Mouse (Mus musculus) intestine, embryonic 14.5 days (tissue): Measurements from ENCODE around the gene Tmem26. TPM values are rescaled to one million over a fixed set of nuclear protein-coding genes. Genes with fewer than 3 reads are reported as not detected.

Experiments
- ATAC-seq: fragments of 200-750 bp; cut with Nextera tagmentation; replicated peaks from 2 replicates; pipeline ENCODE4 v1.8.0; 2017; ENCODE audit warnings: low read depth, moderate number of reproducible peaks, moderate TSS enrichment, moderate library complexity; ENCODE audit not compliant: low FRiP score, low TSS enrichment
- DNase-seq: peaks from one replicate; pipeline ENCODE4 v3.0.0-alpha.2; 2018; ENCODE audit warnings: low spot score
- H3K27ac ChIP-seq: fragments of 300-500 bp; sonication (generic); 2 replicates; pipeline ENCODE4 v1.5.1; 2014; ENCODE audit warnings: low read depth, mild to moderate bottlenecking, control low read depth
- H3K27me3 ChIP-seq: fragments of 300-500 bp; sonication (generic); replicated peaks from 2 replicates; pipeline ENCODE4 v1.6.1; 2014; ENCODE audit warnings: low read length, control low read depth; ENCODE audit not compliant: control insufficient read depth, insufficient read depth
- H3K36me3 ChIP-seq: fragments of 300-500 bp; sonication (generic); 2 replicates; pipeline ENCODE4 v1.6.1; 2014; ENCODE audit warnings: low read length, control low read depth; ENCODE audit not compliant: control insufficient read depth, insufficient read depth
- H3K4me1 ChIP-seq: fragments of 300-500 bp; sonication (generic); replicated peaks from 2 replicates; pipeline ENCODE4 v1.6.1; 2014; ENCODE audit warnings: low read length, control low read depth, mixed read lengths; ENCODE audit not compliant: control insufficient read depth, insufficient read depth
- H3K4me2 ChIP-seq: fragments of 300-500 bp; sonication (generic); 2 replicates; pipeline ENCODE4 v1.6.1; 2014; ENCODE audit warnings: low read length
- H3K4me3 ChIP-seq: fragments of 300-500 bp; sonication (generic); 2 replicates; pipeline ENCODE4 v1.5.1; 2014; ENCODE audit warnings: low read depth, low read length, control low read depth, mixed read lengths
- H3K9ac ChIP-seq: fragments of 300-500 bp; sonication (generic); 2 replicates; pipeline ENCODE4 v1.6.1; 2014; ENCODE audit warnings: mild to moderate bottlenecking, low read length
- H3K9me3 ChIP-seq: fragments of 300-500 bp; sonication (generic); 2 replicates; pipeline ENCODE4 v1.6.1; 2016; ENCODE audit warnings: low read length, control low read depth; ENCODE audit not compliant: control insufficient read depth
- whole genome bisulfite sequencing: fragments of 180-500 bp; shearing (Covaris S2); extraction: QIAGEN DNeasy Blood & Tissue Kit; methylation state at CpG from one replicate; pipeline ENCODE4 v1.1.7; 2014; 5-methylcytosine and 5-hydroxymethylcytosine counted together
- polyA plus RNA-seq: library from polyadenylated mRNA; unstranded; fragments of >200 nt; fragmentation: Nextera tagmentation; extraction: Ambion mirVana; gene quantifications from 2 replicates; pipeline ENCODE4 v1.2.1, GENCODE M21; 2014

The Tmem26 gene
- polyA plus RNA-seq, 1 experiment from 2014 or later: 11.5 TPM

- H3K4me2 ChIP-seq: no peak overlapping the region
- no peak overlapping the region for H3K9ac ChIP-seq
- no peaks in the 10 kb centered on the region for H3K27me3 ChIP-seq
- WGBS: 37% methylated on average over 9 of the region's 9 CpGs
- H3K27ac ChIP-seq: no peak overlapping the region
- H3K4me3 ChIP-seq: no peak overlapping the region
- no peaks in the 10 kb centered on the region for H3K9me3 ChIP-seq
- DNase-seq: peak; percentile 39
- ATAC-seq: no peak
- no peaks in the 10 kb centered on the region; the same call in 1 of the 2 replicates for H3K4me1 ChIP-seq
- no peaks in the 10 kb centered on the region; the same call in 1 of the 2 replicates for H3K36me3 ChIP-seq
Measured at GRCm38 (mm10) chr10:68781067-68781868, 57.8 kb downstream of the Tmem26 start.

GRCm38 (mm10) chr10:68782724-68783123, 59.3 kb downstream of the Tmem26 start:
- no peaks in the 10 kb centered on the region; the same call in 1 of the 2 replicates for H3K36me3 ChIP-seq
- H3K9ac ChIP-seq: no peak overlapping the region
- WGBS: 85% methylated on average over 6 of the region's 6 CpGs
- H3K4me2 ChIP-seq: no peak overlapping the region
- no peaks in the 10 kb centered on the region for H3K27me3 ChIP-seq
- ATAC-seq (no peak), DNase-seq (peak; percentile 10)
- H3K27ac ChIP-seq: no peak overlapping the region
- no peaks in the 10 kb centered on the region for H3K9me3 ChIP-seq
- H3K4me3 ChIP-seq: no peak overlapping the region
- H3K4me1 ChIP-seq: no peaks in the 10 kb centered on the region

- Histone ChIP-seq H3K9me3 (no peaks in the 10 kb centered on the region), H3K27me3 (no peaks in the 10 kb centered on the region), H3K27ac (no peak overlapping the region), H3K4me1 (no peaks in the 10 kb centered on the region), H3K4me2 (no peak overlapping the region), H3K4me3 (no peak overlapping the region), H3K36me3 (no peaks in the 10 kb centered on the region; the same call in 1 of the 2 replicates), H3K9ac (no peak overlapping the region)
- WGBS: 92% methylated on average over 2 of the region's 2 CpGs
- ATAC-seq (no peak), DNase-seq (no peak)
Measured at GRCm38 (mm10) chr10:68783856-68784255, 60.4 kb downstream of the Tmem26 start.

- no peak for ATAC-seq
Measured at GRCm38 (mm10) chr10:68784463-68784862, 61.0 kb downstream of the Tmem26 start.

GRCm38 (mm10) chr10:68795466-68795865, 72.0 kb downstream of the Tmem26 start:
- no peak for DNase-seq
- 0 out of 2 replicates have a peak, but pooled peaks cover 3% of the 10 kb centered on the region for H3K4me1 ChIP-seq

More at GRCm38 (mm10) chr10:68784463-68784862, 61.0 kb downstream of the Tmem26 start:
- H3K9ac ChIP-seq: no peak overlapping the region
- H3K9me3 ChIP-seq: no peaks in the 10 kb centered on the region
- H3K4me1 ChIP-seq: no peaks in the 10 kb centered on the region
- 88% methylated on average over 1 of the region's 1 CpGs for WGBS
- H3K4me2 ChIP-seq: no peak overlapping the region
- H3K27ac ChIP-seq: no peak overlapping the region
- H3K4me3 ChIP-seq: no peak overlapping the region
- no peaks in the 10 kb centered on the region for H3K36me3 ChIP-seq
- no peaks in the 10 kb centered on the region for H3K27me3 ChIP-seq
- DNase-seq: no peak

GRCm38 (mm10) chr10:68799883-68800282, 76.4 kb downstream of the Tmem26 start:
- H3K4me3 ChIP-seq: no peak overlapping the region
- H3K9me3 ChIP-seq: no peaks in the 10 kb centered on the region
- 0 out of 2 replicates have a peak, but pooled peaks cover 3% of the 10 kb centered on the region for H3K4me1 ChIP-seq
- H3K36me3 ChIP-seq: no peaks in the 10 kb centered on the region
- H3K9ac ChIP-seq: no peak overlapping the region
- 68% methylated on average over 7 of the region's 7 CpGs for WGBS
- no peak overlapping the region for H3K4me2 ChIP-seq
- no peak for DNase-seq
- H3K27me3 ChIP-seq: no peaks in the 10 kb centered on the region
- no peak overlapping the region for H3K27ac ChIP-seq
- no peak for ATAC-seq

More at GRCm38 (mm10) chr10:68795466-68795865, 72.0 kb downstream of the Tmem26 start:
- WGBS: 19% methylated on average over 3 of the region's 3 CpGs
- H3K4me3 ChIP-seq: no peak overlapping the region
- H3K4me2 ChIP-seq: no peak overlapping the region
- no peak for ATAC-seq
- H3K9me3 ChIP-seq: no peaks in the 10 kb centered on the region
- H3K27me3 ChIP-seq: no peaks in the 10 kb centered on the region
- H3K27ac ChIP-seq: no peak overlapping the region
- no peaks in the 10 kb centered on the region for H3K36me3 ChIP-seq
- H3K9ac ChIP-seq: no peak overlapping the region

GRCm38 (mm10) chr10:68800339-68800738, 76.9 kb downstream of the Tmem26 start:
- no peaks in the 10 kb centered on the region for H3K9me3 ChIP-seq
- no peak overlapping the region for H3K9ac ChIP-seq
- DNase-seq (no peak), ATAC-seq (no peak)
- H3K36me3 ChIP-seq: no peaks in the 10 kb centered on the region
- 79% methylated on average over 7 of the region's 7 CpGs for WGBS
- H3K27me3 ChIP-seq: no peaks in the 10 kb centered on the region
- H3K4me3 ChIP-seq: no peak overlapping the region
- H3K27ac ChIP-seq: no peak overlapping the region
- no peak overlapping the region for H3K4me2 ChIP-seq
- H3K4me1 ChIP-seq: 0 out of 2 replicates have a peak, but pooled peaks cover 2% of the 10 kb centered on the region

GRCm38 (mm10) chr10:68806328-68806727, 82.9 kb downstream of the Tmem26 start:
- WGBS: 83% methylated on average over 1 of the region's 1 CpGs
- H3K36me3 ChIP-seq: no peaks in the 10 kb centered on the region
- ATAC-seq: no peak

More at GRCm38 (mm10) chr10:68806328-68806727, 82.9 kb downstream of the Tmem26 start:
- Histone ChIP-seq H3K4me3 (no peak overlapping the region), H3K9me3 (peaks cover 3% of the 10 kb centered on the region; the same call in 1 of the 2 replicates), H3K4me1 (no peaks in the 10 kb centered on the region), H3K27ac (no peak overlapping the region), H3K27me3 (no peaks in the 10 kb centered on the region), H3K9ac (no peak overlapping the region), H3K4me2 (no peak overlapping the region)
- DNase-seq: no peak
